Mouse (Mus musculus) right cerebral cortex, postnatal 10 days (tissue): ENCODE results near the gene Sh2d6.
A peak's percentile ranks its signal among the peaks of the same experiment; 100 is the strongest.

ENCODE experiments used
- DNase-seq, 2 experiments: peaks; one replicate each; pipeline ENCODE4 v3.0.0; 2021; ENCODE audit warnings: low spot score in 2 of 2

The Sh2d6 gene

GRCm38 (mm10) chr6:72521607-72522006, at the start of gene Sh2d6:
Sh2d6 (minus strand) TSS chr6:72521707.
- DNase-seq = no peak

GRCm38 (mm10) chr6:72570644-72571397, 49.3 kb upstream of the Sh2d6 start:
- no peak for DNase-seq

- DNase-seq = no peak
Measured at GRCm38 (mm10) chr6:72568736-72569135, 47.2 kb upstream of the Sh2d6 start.

GRCm38 (mm10) chr6:72567508-72567907, 46.0 kb upstream of the Sh2d6 start:
- DNase-seq = no peak

GRCm38 (mm10) chr6:72566044-72566443, 44.5 kb upstream of the Sh2d6 start:
- peak; percentile 90 to 93 for DNase-seq

GRCm38 (mm10) chr6:72565506-72565905, 44.0 kb upstream of the Sh2d6 start:
- DNase-seq = no peak

GRCm38 (mm10) chr6:72562894-72563293, 41.4 kb upstream of the Sh2d6 start:
- DNase-seq = no peak

GRCm38 (mm10) chr6:72562486-72562885, 41.0 kb upstream of the Sh2d6 start:
- DNase-seq = no peak

GRCm38 (mm10) chr6:72560801-72561200, 39.3 kb upstream of the Sh2d6 start:
- DNase-seq = no peak

- no peak for DNase-seq
Measured at GRCm38 (mm10) chr6:72553079-72553412, 31.5 kb upstream of the Sh2d6 start.

- DNase-seq = peak in 1 of 2 experiments; percentile 63
Measured at GRCm38 (mm10) chr6:72552171-72553078, 30.9 kb upstream of the Sh2d6 start.

GRCm38 (mm10) chr6:72550503-72551100, 29.1 kb upstream of the Sh2d6 start:
- DNase-seq = no peak

GRCm38 (mm10) chr6:72550025-72550424, 28.5 kb upstream of the Sh2d6 start:
- DNase-seq = no peak

GRCm38 (mm10) chr6:72549041-72549580, 27.6 kb upstream of the Sh2d6 start:
- DNase-seq = no peak

- DNase-seq = no peak
Measured at GRCm38 (mm10) chr6:72547862-72548261, 26.4 kb upstream of the Sh2d6 start.

GRCm38 (mm10) chr6:72547121-72547520, 25.6 kb upstream of the Sh2d6 start:
- DNase-seq = no peak

GRCm38 (mm10) chr6:72545377-72545776, 23.9 kb upstream of the Sh2d6 start:
- DNase-seq = no peak

- DNase-seq = no peak
Measured at GRCm38 (mm10) chr6:72544283-72544987, 22.9 kb upstream of the Sh2d6 start, which contains the start of gene Capg. Capg (plus strand) TSS chr6:72544391.

GRCm38 (mm10) chr6:72543265-72543850, 21.9 kb upstream of the Sh2d6 start:
- DNase-seq = no peak

GRCm38 (mm10) chr6:72538562-72539031, 17.1 kb upstream of the Sh2d6 start:
- peak; percentile 92 to 95 for DNase-seq

- no peak for DNase-seq
Measured at GRCm38 (mm10) chr6:72537998-72538500, 16.5 kb upstream of the Sh2d6 start.
